In the genomic region with DNA sequence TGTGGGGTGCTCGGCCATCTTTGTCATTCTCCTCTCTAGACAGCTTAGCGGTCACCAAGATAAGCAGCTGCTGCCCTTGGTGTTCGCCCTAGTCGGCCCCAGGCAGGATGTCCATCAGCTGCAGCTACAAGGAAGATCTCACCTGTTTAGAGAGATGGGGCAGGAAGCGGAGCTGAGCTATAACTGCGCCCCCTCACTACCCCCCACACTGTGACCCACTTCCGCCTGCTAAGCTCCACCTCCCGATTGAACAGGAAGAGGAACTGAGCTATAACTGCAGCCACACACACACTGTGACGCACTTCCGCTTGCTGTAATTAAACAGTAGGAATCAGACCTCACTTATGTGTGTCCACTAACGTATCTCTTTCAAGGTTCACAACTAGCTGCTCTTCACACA, we compare ENCODE assay signal across 30 mouse cellular contexts. TPM values are rescaled to one million over a fixed set of nuclear protein-coding genes. Genes with fewer than 3 reads are reported as not detected.
A peak's percentile ranks its signal among the peaks of the same experiment; 100 is the strongest.
DNase-seq lines count a peak whose midpoint lies in the region; ATAC-seq and TF ChIP-seq lines count a peak whose summit lies in the region.
"Had no signal": no experiment of that assay in that cellular context is flagged by ENCODE, and none has a peak within 500 bp of the region (broad histone marks: within the 10 kb centered on the region; RNA-seq: fewer than 3 reads in every experiment).

No protein-coding gene starts in this region.

- TF ChIP-seq POLR2A in lung, adult 2 months (IDR thresholded peaks at IDR 0.05; ENCODE audit: borderline replicate concordance, extremely low read depth, low read depth, low read length) = no peak
- TF ChIP-seq POLR2A in MEL (IDR thresholded peaks at IDR 0.05; ENCODE audit: control insufficient read depth in 1 of 2, insufficient read depth in 1 of 2, low read depth in 1 of 2, low read length in 2 of 2, poor library complexity in 1 of 2) = peak; percentile 66 to 81

- no peak; a peak in 1 of 4 replicates for TF ChIP-seq EP300 in MEL (IDR thresholded peaks at IDR 0.05; ENCODE audit: low read depth in 1 of 2, low read length in 2 of 2)

- H3K27ac ChIP-seq in MEL (ENCODE audit: control insufficient read depth, low read depth, low read length) = peak overlapping the region; percentile 91
- H3K27ac ChIP-seq in gastrocnemius, adult 2 months = no peak overlapping the region
- no peak overlapping the region for H3K27ac ChIP-seq in hindbrain, embryonic 12.5 days
- H3K27ac ChIP-seq: forebrain, embryonic 10.5 days; heart, adult 2 months; hindbrain, postnatal 0 days; kidney, postnatal 0 days; left cerebral cortex, adult 2 months; lung, embryonic 15.5 days; stomach, embryonic 15.5 days had no signal

- 71% methylated on average over 11 of the region's 11 CpGs for WGBS in lung, adult 2 months
- 84% methylated on average over 11 of the region's 11 CpGs for whole genome bisulfite sequencing in hindbrain, embryonic 12.5 days

- no peak for TF ChIP-seq CTCF in lung, adult 2 months (IDR thresholded peaks at IDR 0.05; ENCODE audit: insufficient read depth, low read length)
- no peak for TF ChIP-seq CTCF in MEL (IDR thresholded peaks at IDR 0.05 in 2 of 3, conservative IDR thresholded peaks at IDR 0.05 in 1 of 3; ENCODE audit: control insufficient read depth in 1 of 3, insufficient read depth in 1 of 3, low read depth in 2 of 3, low read length in 3 of 3, poor library complexity in 1 of 3, severe bottlenecking in 1 of 3)
- TF ChIP-seq CTCF in gastrocnemius, adult 2 months (IDR thresholded peaks at IDR 0.05) = no peak

- no peaks in the 10 kb centered on the region; a peak in 1 of 4 replicates for H3K27me3 ChIP-seq in MEL (ENCODE audit: control insufficient read depth in 1 of 2, insufficient read depth in 2 of 2, low read length in 2 of 2)
- 0 out of 2 replicates have a peak, but pooled peaks cover 3% of the 10 kb centered on the region for H3K27me3 ChIP-seq in hindbrain, embryonic 12.5 days
- H3K27me3 ChIP-seq: CH12.LX; lung, embryonic 15.5 days; stomach, embryonic 15.5 days had no signal

- peaks cover 0 to 4% of the 10 kb centered on the region in 2 experiments; a peak in 2 of 4 replicates for H3K36me3 ChIP-seq in MEL (ENCODE audit: control insufficient read depth in 1 of 2, insufficient read depth in 2 of 2, low read length in 2 of 2)
- no peaks in the 10 kb centered on the region for H3K36me3 ChIP-seq in hindbrain, embryonic 12.5 days
- H3K36me3 ChIP-seq: forebrain, embryonic 10.5 days; lung, embryonic 15.5 days; stomach, embryonic 15.5 days had no signal

- intact Hi-C loops in gastrocnemius, adult 2 months (cut with DNase I) = no loop called here

- ATAC-seq in megakaryocyte, adult 5-6 weeks (ENCODE audit: poor library complexity, severe bottlenecking) = peak; percentile 67
- no peak for ATAC-seq in hindbrain, embryonic 12.5 days (ENCODE audit: low FRiP score)
- ATAC-seq: hindbrain, postnatal 0 days; intestine, postnatal 0 days; Patski had no signal

- no peaks in the 10 kb centered on the region for H3K4me1 ChIP-seq in lung, adult 2 months (ENCODE audit: control insufficient read depth, insufficient read depth, low read length)
- peaks cover 9 to 25% of the 10 kb centered on the region in 2 experiments for H3K4me1 ChIP-seq in MEL (ENCODE audit: control insufficient read depth in 1 of 2, insufficient read depth in 2 of 2, low read length in 2 of 2)
- H3K4me1 ChIP-seq in hindbrain, embryonic 12.5 days = no peaks in the 10 kb centered on the region
- H3K4me1 ChIP-seq: lung, embryonic 15.5 days; stomach, embryonic 15.5 days had no signal

- peak; percentile 9 for DNase-seq in lung, postnatal 10 days
- no peak for DNase-seq in lung, adult 2 months
- DNase-seq in MEL (ENCODE audit: low read depth, low spot score) = peak; percentile 93
- peak; percentile 67 for DNase-seq in thymus, postnatal 14 days
- no peak for DNase-seq in heart, adult 8-10 months (ENCODE audit: low spot score)
- DNase-seq in gastrocnemius, adult 2 months = no peak
- DNase-seq: adrenal gland, postnatal 25 days; cerebellum, adult 11 months; cerebellum, postnatal 14 days; heart, adult 2 months; midbrain, embryonic 14.5 days; spleen, adult 18-20 months had no signal

- H3K9me3 ChIP-seq in MEL (replicated peaks; ENCODE audit: insufficient read depth, low read length) = no peaks in the 10 kb centered on the region
- no peaks in the 10 kb centered on the region for H3K9me3 ChIP-seq in hindbrain, embryonic 12.5 days (replicated peaks)
- H3K9me3 ChIP-seq: forebrain, embryonic 10.5 days; lung, embryonic 15.5 days; stomach, embryonic 15.5 days had no signal

- H3K4me3 ChIP-seq in lung, adult 2 months (replicated peaks; ENCODE audit: extremely low read depth, low read depth, low read length) = no peak overlapping the region
- H3K4me3 ChIP-seq in MEL (ENCODE audit: control insufficient read depth in 1 of 2, insufficient read depth in 1 of 2, low read depth in 2 of 2, low read length in 2 of 2) = peak overlapping the region; percentile 58 to 67
- no peak overlapping the region for H3K4me3 ChIP-seq in gastrocnemius, adult 2 months
- no peak overlapping the region for H3K4me3 ChIP-seq in hindbrain, embryonic 12.5 days
- H3K4me3 ChIP-seq: forebrain, embryonic 10.5 days; heart, adult 2 months; left cerebral cortex, adult 2 months; lung, embryonic 15.5 days; stomach, embryonic 15.5 days had no signal

- H3K79me2 ChIP-seq in MEL (ENCODE audit: control insufficient read depth, insufficient read depth, low read length, poor library complexity) = no peaks in the 10 kb centered on the region; the same call in 1 of the 2 replicates

- no peak overlapping the region for H3K4me2 ChIP-seq in hindbrain, embryonic 12.5 days (replicated peaks)
- H3K4me2 ChIP-seq: liver, embryonic 11.5 days; lung, embryonic 15.5 days; stomach, embryonic 15.5 days had no signal

- TF ChIP-seq RAD21 in MEL (IDR thresholded peaks at IDR 0.05; ENCODE audit: low read depth, low read length) = no peak

- H3K9ac ChIP-seq in MEL (ENCODE audit: control insufficient read depth, low read depth, low read length, poor library complexity, severe bottlenecking) = peak overlapping the region; percentile 76
- no peak overlapping the region for H3K9ac ChIP-seq in hindbrain, embryonic 12.5 days
- H3K9ac ChIP-seq: lung, embryonic 15.5 days; stomach, embryonic 15.5 days had no signal

TF ChIP-seq in MEL, 35 proteins besides CTCF, POLR2A, EP300 and RAD21:
- TF ChIP-seq GABPA (IDR thresholded peaks at IDR 0.05; ENCODE audit: low read depth, low read length) (no peak), ZNF384 (IDR thresholded peaks at IDR 0.05; ENCODE audit: low read depth, low read length) (no peak), MYB (IDR thresholded peaks at IDR 0.05; ENCODE audit: low read depth, low read length) (0 out of 2 replicates have a peak, but pooled peaks have one; percentile 35), E2F4 (IDR thresholded peaks at IDR 0.05; ENCODE audit: borderline replicate concordance, low read depth, low read length) (no peak), TAL1 (IDR thresholded peaks at IDR 0.05; ENCODE audit: low read length) (peak; percentile 35; the same call in 1 of the 2 replicates), NRF1 (IDR thresholded peaks at IDR 0.05; ENCODE audit: insufficient read depth, low read depth, low read length, poor library complexity, severe bottlenecking) (no peak), NELFE (IDR thresholded peaks at IDR 0.05; ENCODE audit: low read depth, low read length) (peak; percentile 78), HCFC1 (IDR thresholded peaks at IDR 0.05; ENCODE audit: low read depth, low read length) (peak; percentile 79), ELF1 (IDR thresholded peaks at IDR 0.05; ENCODE audit: low read depth, low read length) (peak; percentile 84), ZMIZ1 (IDR thresholded peaks at IDR 0.05; ENCODE audit: low read depth, low read length) (peak; percentile 84; the same call in 1 of the 2 replicates), ZKSCAN1 (IDR thresholded peaks at IDR 0.05; ENCODE audit: low read depth, low read length) (no peak), GATA1 (IDR thresholded peaks at IDR 0.05; ENCODE audit: low read depth, low read length) (no peak), MAX (IDR thresholded peaks at IDR 0.05; ENCODE audit: low read length) (no peak), ZC3H11A (IDR thresholded peaks at IDR 0.05; ENCODE audit: low read depth, low read length) (no peak), POLR2AphosphoS2 (IDR thresholded peaks at IDR 0.05; ENCODE audit: low read length) (peak; percentile 88; the same call in 1 of the 2 replicates), SIN3A (IDR thresholded peaks at IDR 0.05; ENCODE audit: low read length) (no peak; the same call in 1 of the 2 replicates), UBTF (IDR thresholded peaks at IDR 0.05; ENCODE audit: borderline replicate concordance, insufficient read depth, low read depth, low read length) (no peak), ETS1 (IDR thresholded peaks at IDR 0.05; ENCODE audit: low read depth, low read length) (peak; percentile 71), USF1 (IDR thresholded peaks at IDR 0.05; ENCODE audit: low read depth, low read length) (no peak), POLR2AphosphoS5 (IDR thresholded peaks at IDR 0.05; ENCODE audit: borderline replicate concordance, low read depth, low read length) (peak; percentile 64; the same call in 1 of the 2 replicates), TBP (IDR thresholded peaks at IDR 0.05; ENCODE audit: low read depth, low read length) (peak; percentile 87), TCF12 (IDR thresholded peaks at IDR 0.05; ENCODE audit: low read depth, low read length) (peak; percentile 54)

RNA-seq across cellular contexts. Expression of a gene that starts 26.3 kb away (rescaled TPM):
- polyA plus RNA-seq in lung, adult 2 months (2012; rRNA removed) = 0.08 and 0.17 TPM in 2 replicates
- 0.13 TPM in 1 of 2 replicates, not detected in the other for total RNA-seq in MEL (2012; rRNA removed)
- polyA plus RNA-seq in MEL (2012; ENCODE audit: insufficient read depth in 1 of 2, insufficient read length in 2 of 2, low read depth in 1 of 2, low replicate concordance in 2 of 2, missing spikeins in 1 of 2) = not detected
- total RNA-seq in megakaryocyte, adult 5-6 weeks (2015) = not detected in 2 replicates
- total RNA-seq in megakaryocyte, adult 5-6 weeks (2017) = not detected in 2 replicates
- total RNA-seq in heart, adult 8-10 months (2022) = not detected
- total RNA-seq in gastrocnemius, adult 2 months (2021) = not detected
- polyA plus RNA-seq in hindbrain, embryonic 12.5 days (2016; fragmentation: Nextera tagmentation; extraction: Ambion mirVana) = 0.16 and 0.17 TPM in 2 replicates
- total RNA-seq: adrenal gland, postnatal 25 days; gastrocnemius, adult 8-10 months; heart, adult 2 months; hematopoietic stem cell, adult 5-6 weeks; hindbrain, postnatal 0 days had no signal
- polyA plus RNA-seq: forebrain, embryonic 10.5 days; heart, adult 2 months; heart, embryonic 16.5 days; limb, embryonic 11.5 days; lung, embryonic 15.5 days; midbrain, embryonic 14.5 days; neural tube, embryonic 14.5 days; Patski; urinary bladder, adult 2 months had no signal

Comparison
In these comparisons a context has a peak if more than half of its experiments do, and no peak if none do; other contexts are left out.
1. DNase-seq: peak in lung, postnatal 10 days (single experiment), MEL (single experiment) and thymus, postnatal 14 days (single experiment); none in lung, adult 2 months (single experiment), heart, adult 8-10 months (single experiment) and gastrocnemius, adult 2 months (single experiment).
2. H3K4me3 ChIP-seq: peak in MEL (2 of 2); none in lung, adult 2 months (single experiment), gastrocnemius, adult 2 months (single experiment) and hindbrain, embryonic 12.5 days (single experiment).